Mouse (Mus musculus) hindbrain, embryonic 10.5 days (tissue): ENCODE results near the gene Lnx2. TPM values are rescaled to one million over a fixed set of nuclear protein-coding genes. Genes with fewer than 3 reads are reported as not detected.

ENCODE experiments used
- DNase-seq: peaks from one replicate; pipeline ENCODE4 v3.0.0-alpha.2; 2017; ENCODE audit warnings: low spot score
- H3K27ac ChIP-seq: fragments of 300-500 bp; sonication (generic); 2 replicates; pipeline ENCODE4 v1.5.1; 2016; ENCODE audit warnings: mild to moderate bottlenecking, moderate library complexity
- H3K27me3 ChIP-seq: fragments of 300-500 bp; sonication (generic); 2 replicates; pipeline ENCODE4 v1.6.1; 2016; ENCODE audit warnings: mild to moderate bottlenecking; ENCODE audit not compliant: poor library complexity, insufficient read depth, severe bottlenecking
- H3K36me3 ChIP-seq: fragments of 300-500 bp; sonication (generic); 2 replicates; pipeline ENCODE4 v1.6.1; 2016; ENCODE audit warnings: mild to moderate bottlenecking, moderate library complexity
- H3K4me1 ChIP-seq: fragments of 300-500 bp; sonication (generic); replicated peaks from 2 replicates; pipeline ENCODE4 v1.6.1; 2016; ENCODE audit warnings: mild to moderate bottlenecking
- H3K4me3 ChIP-seq: fragments of 300-500 bp; sonication (generic); 2 replicates; pipeline ENCODE4 v1.5.1; 2016; ENCODE audit warnings: mild to moderate bottlenecking, moderate library complexity
- H3K9me3 ChIP-seq: fragments of 300-500 bp; sonication (generic); 2 replicates; pipeline ENCODE4 v1.6.1; 2016; ENCODE audit warnings: mild to moderate bottlenecking, moderate library complexity
- WGBS: fragments of 180-500 bp; shearing (Covaris S2); methylation state at CpG from one replicate; pipeline ENCODE4 v1.1.7; 2016; 5-methylcytosine and 5-hydroxymethylcytosine counted together
- polyA plus RNA-seq: library from polyadenylated mRNA; unstranded; fragments of >200 nt; fragmentation: Nextera tagmentation; extraction: Ambion mirVana; gene quantifications from 2 replicates; pipeline ENCODE4 v1.2.1, GENCODE M21; 2016

Lnx2 gene
- polyA plus RNA-seq, 1 experiment from 2014 or later: 8.2 TPM

- no peaks in the 10 kb centered on the region for H3K36me3 ChIP-seq
- H3K4me3 ChIP-seq: no peak overlapping the region
- no peak overlapping the region for H3K27ac ChIP-seq
- H3K4me1 ChIP-seq: no peaks in the 10 kb centered on the region
- no peaks in the 10 kb centered on the region for H3K9me3 ChIP-seq
- DNase-seq: no peak
- H3K27me3 ChIP-seq: peaks cover 29% of the 10 kb centered on the region
- WGBS: 90% methylated on average over 10 of the region's 10 CpGs
Measured at GRCm38 (mm10) chr5:146987588-146987987, 88.8 kb downstream of the Lnx2 start.

- no peaks in the 10 kb centered on the region for H3K9me3 ChIP-seq
- no peaks in the 10 kb centered on the region for H3K36me3 ChIP-seq
- no peak overlapping the region for H3K27ac ChIP-seq
- no peaks in the 10 kb centered on the region for H3K4me1 ChIP-seq
- peaks cover 45% of the 10 kb centered on the region for H3K27me3 ChIP-seq
- WGBS: 71% methylated on average over 21 of the region's 21 CpGs
- H3K4me3 ChIP-seq: no peak overlapping the region
- DNase-seq: no peak
Measured at GRCm38 (mm10) chr5:146985725-146986433, 90.5 kb downstream of the Lnx2 start.

GRCm38 (mm10) chr5:146983216-146983615, 93.2 kb downstream of the Lnx2 start:
- peak; percentile 68 for DNase-seq
- WGBS: 12% methylated on average over 8 of the region's 8 CpGs
- Histone ChIP-seq H3K4me3 (no peak overlapping the region), H3K27ac (no peak overlapping the region), H3K36me3 (no peaks in the 10 kb centered on the region), H3K27me3 (peaks cover 45% of the 10 kb centered on the region), H3K9me3 (no peaks in the 10 kb centered on the region), H3K4me1 (no peaks in the 10 kb centered on the region)

- Histone ChIP-seq H3K4me1 (no peaks in the 10 kb centered on the region), H3K4me3 (no peak overlapping the region), H3K36me3 (no peaks in the 10 kb centered on the region), H3K9me3 (no peaks in the 10 kb centered on the region), H3K27ac (no peak overlapping the region), H3K27me3 (peaks cover 45% of the 10 kb centered on the region)
- no peak for DNase-seq
- 78% methylated on average over 6 of the region's 6 CpGs for WGBS
Measured at GRCm38 (mm10) chr5:146981376-146981775, 95.0 kb downstream of the Lnx2 start.

- no peak for DNase-seq
- WGBS: 77% methylated on average over 13 of the region's 13 CpGs
- Histone ChIP-seq H3K36me3 (no peaks in the 10 kb centered on the region), H3K4me1 (no peaks in the 10 kb centered on the region), H3K27ac (no peak overlapping the region), H3K4me3 (no peak overlapping the region), H3K27me3 (peaks cover 4% of the 10 kb centered on the region; the same call in 1 of the 2 replicates), H3K9me3 (no peaks in the 10 kb centered on the region)
Measured at GRCm38 (mm10) chr5:146974781-146975123, 101.6 kb downstream of the Lnx2 start.

- Histone ChIP-seq H3K4me1 (peaks cover 6% of the 10 kb centered on the region), H3K9me3 (no peaks in the 10 kb centered on the region), H3K27me3 (peaks cover 4% of the 10 kb centered on the region; the same call in 1 of the 2 replicates), H3K4me3 (no peak overlapping the region), H3K36me3 (no peaks in the 10 kb centered on the region), H3K27ac (no peak overlapping the region)
- no peak for DNase-seq
- 84% methylated on average over 25 of the region's 25 CpGs for WGBS
Measured at GRCm38 (mm10) chr5:146973858-146974780, 102.3 kb downstream of the Lnx2 start.

- Histone ChIP-seq H3K27me3 (peaks cover 4% of the 10 kb centered on the region; the same call in 1 of the 2 replicates), H3K27ac (no peak overlapping the region), H3K36me3 (no peaks in the 10 kb centered on the region), H3K4me3 (no peak overlapping the region), H3K4me1 (peaks cover 12% of the 10 kb centered on the region), H3K9me3 (no peaks in the 10 kb centered on the region)
- no peak for DNase-seq
- WGBS: 90% methylated on average over 9 of the region's 9 CpGs
Measured at GRCm38 (mm10) chr5:146973353-146973752, 103.0 kb downstream of the Lnx2 start.

GRCm38 (mm10) chr5:146971776-146972561, 104.4 kb downstream of the Lnx2 start:
- Histone ChIP-seq H3K9me3 (no peaks in the 10 kb centered on the region), H3K27me3 (peaks cover 4% of the 10 kb centered on the region; the same call in 1 of the 2 replicates), H3K4me3 (no peak overlapping the region), H3K27ac (no peak overlapping the region), H3K4me1 (peaks cover 12% of the 10 kb centered on the region), H3K36me3 (no peaks in the 10 kb centered on the region)
- 74% methylated on average over 10 of the region's 10 CpGs for whole genome bisulfite sequencing
- DNase-seq: no peak

GRCm38 (mm10) chr5:146968695-146969393, 107.5 kb downstream of the Lnx2 start:
- Histone ChIP-seq H3K27me3 (peaks cover 15% of the 10 kb centered on the region), H3K9me3 (no peaks in the 10 kb centered on the region), H3K4me1 (peaks cover 14% of the 10 kb centered on the region), H3K4me3 (peak overlapping the region; percentile 7; the same call in 1 of the 2 replicates), H3K27ac (peak overlapping the region; percentile 46; the same call in 1 of the 2 replicates), H3K36me3 (no peaks in the 10 kb centered on the region)
- WGBS: 49% methylated on average over 13 of the region's 13 CpGs
- DNase-seq: no peak

Other genes with a start within 250 kb of the Lnx2 start
- 464 and 510 TPM in 2 replicates for gene Rpl21, start 243.7 kb downstream of the Lnx2 start, polyA plus RNA-seq
- gene Rasl11a, start 231.5 kb downstream of the Lnx2 start, polyA plus RNA-seq: 21.9 and 33.7 TPM in 2 replicates
- gene Gtf3a, start 127.9 kb downstream of the Lnx2 start, polyA plus RNA-seq: 115 and 118 TPM in 2 replicates
- 19.0 and 23.9 TPM in 2 replicates for gene Mtif3, start 112.8 kb downstream of the Lnx2 start, polyA plus RNA-seq
- 124 and 127 TPM in 2 replicates for gene Polr1d, start 464 bp upstream of the Lnx2 start, polyA plus RNA-seq
- 8.9 and 16.9 TPM in 2 replicates for gene Gsx1, start 112.1 kb upstream of the Lnx2 start, polyA plus RNA-seq
- not detected in 2 replicates for gene Pdx1, start 193.4 kb upstream of the Lnx2 start, polyA plus RNA-seq
- gene Cdx2, start 230.7 kb upstream of the Lnx2 start, polyA plus RNA-seq: not detected in 2 replicates
- gene Urad, start 245.9 kb upstream of the Lnx2 start, polyA plus RNA-seq: not detected in 2 replicates